Mouse (Mus musculus) naive thymus-derived CD4-positive, alpha-beta T cell, adult 5 months (primary cell): ENCODE data around the gene Lrrc10. TPM values are rescaled to one million over a fixed set of nuclear protein-coding genes. Genes with fewer than 3 reads are reported as not detected.

Source experiments
- polyA plus RNA-seq: library from polyadenylated mRNA; unstranded; fragments of 100-300 nt; shearing (Covaris generic); gene quantifications from one replicate; pipeline ENCODE4 v1.2.1, GENCODE M21; 2017

Gene Lrrc10
- not detected for polyA plus RNA-seq

GRCm38 (mm10) chr10:117045175-117046056 is at the start of gene Lrrc10:
TSS of gene Lrrc10 (plus strand) at chr10:117045341.

GRCm38 (mm10) chr10:117063254-117064021 is 18.3 kb downstream of the Lrrc10 start, which contains the start of gene Cct2:
TSS of gene Cct2 (minus strand) at chr10:117063814.

Other genes starting within 250 kb of the Lrrc10 start
- gene Myrfl, start 148.4 kb upstream of the Lrrc10 start, polyA plus RNA-seq: 0.11 TPM
- gene Rab3ip, start 94.6 kb upstream of the Lrrc10 start, polyA plus RNA-seq: 175 TPM
- gene Gm10271, start 72.7 kb upstream of the Lrrc10 start, polyA plus RNA-seq: not detected
- not detected for gene Best3, start 59.0 kb upstream of the Lrrc10 start, polyA plus RNA-seq
- 211 TPM for gene Cct2, start 18.5 kb downstream of the Lrrc10 start, polyA plus RNA-seq
- 21.8 TPM for gene Frs2, start 103.2 kb downstream of the Lrrc10 start, polyA plus RNA-seq
- gene Yeats4, start 179.2 kb downstream of the Lrrc10 start, polyA plus RNA-seq: 76.5 TPM
- not detected for gene 9530003J23Rik, start 193.4 kb downstream of the Lrrc10 start, polyA plus RNA-seq
- not detected for gene Lyz2, start 237.0 kb downstream of the Lrrc10 start, polyA plus RNA-seq
- not detected for gene Lyz1, start 247.5 kb downstream of the Lrrc10 start, polyA plus RNA-seq